Mouse (Mus musculus) limb, embryonic 14.5 days (tissue): ENCODE data around the gene Sh3bgrl. TPM values are rescaled to one million over a fixed set of nuclear protein-coding genes. Genes with fewer than 3 reads are reported as not detected.
"Not testable (repeated sequence)": the region's sequence is repeated elsewhere in the genome, so short reads cannot be mapped to it uniquely, and the experiment has no call there.

ENCODE experiments used
- ATAC-seq: fragments of 200-750 bp; cut with Nextera tagmentation; 2 replicates; pipeline ENCODE4 v1.8.0; 2017; ENCODE audit warnings: low read depth, moderate number of reproducible peaks, moderate TSS enrichment; ENCODE audit not compliant: low FRiP score
- DNase-seq: peaks from one replicate; pipeline ENCODE4 v3.0.0-alpha.2; 2015; ENCODE audit warnings: low spot score
- H3K27ac ChIP-seq: fragments of 300-500 bp; sonication (generic); replicated peaks from 2 replicates; pipeline ENCODE4 v1.5.1; 2014; ENCODE audit warnings: low read depth, mild to moderate bottlenecking, low read length, moderate library complexity, mixed read lengths
- H3K27me3 ChIP-seq: fragments of 300-500 bp; sonication (generic); 2 replicates; pipeline ENCODE4 v1.6.1; 2014; ENCODE audit warnings: low read length, mixed read lengths; ENCODE audit not compliant: control insufficient read depth, insufficient read depth
- H3K36me3 ChIP-seq: fragments of 300-500 bp; sonication (generic); 2 replicates; pipeline ENCODE4 v1.6.1; 2014; ENCODE audit warnings: mild to moderate bottlenecking, low read length, moderate library complexity, mixed read lengths; ENCODE audit not compliant: control insufficient read depth, insufficient read depth
- H3K4me1 ChIP-seq: fragments of 300-500 bp; sonication (generic); 2 replicates; pipeline ENCODE4 v1.6.1; 2014; ENCODE audit warnings: antibody characterized with exemption, low read length, mixed read lengths; ENCODE audit not compliant: control insufficient read depth, insufficient read depth
- H3K4me2 ChIP-seq: fragments of 300-500 bp; sonication (generic); replicated peaks from 2 replicates; pipeline ENCODE4 v1.6.1; 2014; ENCODE audit warnings: low read depth, mild to moderate bottlenecking, low read length, moderate library complexity; ENCODE audit not compliant: severe bottlenecking
- H3K4me3 ChIP-seq: fragments of 300-500 bp; sonication (generic); replicated peaks from 2 replicates; pipeline ENCODE4 v1.5.1; 2014; ENCODE audit warnings: low read length
- H3K9ac ChIP-seq: fragments of 300-500 bp; sonication (generic); 2 replicates; pipeline ENCODE4 v1.6.1; 2014; ENCODE audit warnings: mild to moderate bottlenecking, low read depth, low read length, moderate library complexity; ENCODE audit not compliant: severe bottlenecking
- H3K9me3 ChIP-seq: fragments of 300-500 bp; sonication (generic); 2 replicates; pipeline ENCODE4 v1.6.1; 2016; ENCODE audit warnings: low read length; ENCODE audit not compliant: control insufficient read depth
- POLR2A ChIP-seq: fragments of 200-500 bp; IDR thresholded peaks from 2 replicates; pipeline ENCODE4 v1.8.0; 2012; ENCODE audit warnings: inconsistent platforms, mild to moderate bottlenecking, moderate library complexity, borderline replicate concordance; ENCODE audit not compliant: insufficient read depth, insufficient read length; ENCODE audit errors: extremely low read depth
- WGBS: fragments of 180-500 bp; shearing (Covaris S2); extraction: QIAGEN DNeasy Blood & Tissue Kit; methylation state at CpG from one replicate; pipeline ENCODE4 v1.1.7; 2014; 5-methylcytosine and 5-hydroxymethylcytosine counted together
- polyA plus RNA-seq, 2 experiments: library from polyadenylated mRNA; depleted of rRNA in 1 of 2; stranded (reverse) in 1 of 2; unstranded in 1 of 2; fragments of >200 nt; fragmentation: Nextera tagmentation in 1 of 2; extraction: Ambion mirVana in 1 of 2; gene quantifications; 2 replicates each; pipeline versions ENCODE4 v1.2.1 to v1.2.3; 2012 to 2014

Gene Sh3bgrl
- 59.9 and 69.0 TPM in 2 replicates for polyA plus RNA-seq (2012; rRNA removed)
- 89.3 and 109 TPM in 2 replicates for polyA plus RNA-seq (2014; fragmentation: Nextera tagmentation; extraction: Ambion mirVana)

GRCm38 (mm10) chrX:109095245-109096242, at the start of gene Sh3bgrl:
Sh3bgrl (plus strand) TSS chrX:109095365.
- H3K4me2 ChIP-seq, result peak within 1 kb of the TSS; percentile 45
- peak; percentile 64; the same call in 1 of the 2 replicates for TF ChIP-seq POLR2A
- H3K27ac ChIP-seq, result peak within 1 kb of the TSS; percentile 88
- DNase-seq (peak; percentile 91), ATAC-seq (peak; percentile 97)
- H3K4me3 ChIP-seq, result peak within 1 kb of the TSS; percentile 45
- H3K9ac ChIP-seq, result peak within 1 kb of the TSS; percentile 59
- no peaks in the 10 kb centered on the region for H3K27me3 ChIP-seq
- H3K9me3 ChIP-seq, result no peaks in the 10 kb centered on the region
- WGBS, result 18% methylated on average over 26 of the region's 26 CpGs
- H3K36me3 ChIP-seq, result no peaks in the 10 kb centered on the region
- H3K4me1 ChIP-seq, result no peaks in the 10 kb centered on the region

- Histone ChIP-seq H3K27ac (no peak overlapping the region), H3K9ac (no peak overlapping the region), H3K9me3 (no peaks in the 10 kb centered on the region), H3K36me3 (no peaks in the 10 kb centered on the region), H3K4me3 (no peak overlapping the region), H3K4me1 (no peaks in the 10 kb centered on the region), H3K27me3 (no peaks in the 10 kb centered on the region), H3K4me2 (no peak overlapping the region)
- TF ChIP-seq POLR2A, result no peak
- WGBS, result 78% methylated on average over 1 of the region's 1 CpGs
- ATAC-seq (no peak), DNase-seq (no peak)
Observed at GRCm38 (mm10) chrX:109047773-109048172, 47.4 kb upstream of the Sh3bgrl start.

- Histone ChIP-seq H3K9ac (no peak overlapping the region), H3K4me2 (no peak overlapping the region), H3K27me3 (no peaks in the 10 kb centered on the region), H3K4me3 (no peak overlapping the region), H3K27ac (no peak overlapping the region), H3K9me3 (no peaks in the 10 kb centered on the region), H3K4me1 (no peaks in the 10 kb centered on the region), H3K36me3 (no peaks in the 10 kb centered on the region)
- no peak for TF ChIP-seq POLR2A
- ATAC-seq, result no peak
- DNase-seq, result no peak
- 65% methylated on average over 3 of the region's 3 CpGs for WGBS
Observed at GRCm38 (mm10) chrX:109071719-109072118, 23.4 kb upstream of the Sh3bgrl start.

- H3K27me3 ChIP-seq, result no peaks in the 10 kb centered on the region
- no peak for TF ChIP-seq POLR2A
- H3K9me3 ChIP-seq, result no peaks in the 10 kb centered on the region
- no peak overlapping the region for H3K27ac ChIP-seq
- no peaks in the 10 kb centered on the region for H3K36me3 ChIP-seq
- H3K4me3 ChIP-seq, result no peak overlapping the region
- DNase-seq (no peak), ATAC-seq (no peak)
- H3K9ac ChIP-seq, result no peak overlapping the region
- 59% methylated on average over 1 of the region's 1 CpGs for WGBS
- no peaks in the 10 kb centered on the region for H3K4me1 ChIP-seq
- no peak overlapping the region for H3K4me2 ChIP-seq
Observed at GRCm38 (mm10) chrX:109075716-109076115, 19.4 kb upstream of the Sh3bgrl start.

- no peak for TF ChIP-seq POLR2A
- DNase-seq, result no peak
- Histone ChIP-seq H3K9ac (no peak overlapping the region), H3K4me2 (no peak overlapping the region), H3K27me3 (no peaks in the 10 kb centered on the region), H3K4me3 (no peak overlapping the region), H3K9me3 (no peaks in the 10 kb centered on the region), H3K4me1 (no peaks in the 10 kb centered on the region), H3K36me3 (no peaks in the 10 kb centered on the region), H3K27ac (no peak overlapping the region)
- no peak for ATAC-seq
- WGBS, result 22% methylated on average over 3 of the region's 3 CpGs
Observed at GRCm38 (mm10) chrX:109076355-109076754, 18.8 kb upstream of the Sh3bgrl start.

GRCm38 (mm10) chrX:109079354-109079753, 15.8 kb upstream of the Sh3bgrl start:
- not testable (repeated sequence) for H3K36me3 ChIP-seq, H3K4me3 ChIP-seq, DNase-seq, ATAC-seq, H3K27me3 ChIP-seq, H3K4me2 ChIP-seq, H3K9me3 ChIP-seq, H3K9ac ChIP-seq, H3K4me1 ChIP-seq, H3K27ac ChIP-seq
- WGBS, result 48% methylated on average over 3 of the region's 4 CpGs
